Mouse (Mus musculus) stomach, embryonic 16.5 days (tissue): ENCODE data around the gene Rftn1. TPM values are rescaled to one million over a fixed set of nuclear protein-coding genes. Genes with fewer than 3 reads are reported as not detected.
"Not testable (repeated sequence)": the region's sequence is repeated elsewhere in the genome, so short reads cannot be mapped to it uniquely, and the experiment has no call there.

Experiments used
- ATAC-seq: fragments of 200-750 bp; cut with Nextera tagmentation; 2 replicates; pipeline ENCODE4 v1.8.0; 2017; ENCODE audit warnings: moderate number of reproducible peaks, moderate TSS enrichment; ENCODE audit not compliant: insufficient read depth, low FRiP score
- H3K27ac ChIP-seq: fragments of 300-500 bp; sonication (generic); 2 replicates; pipeline ENCODE4 v1.5.1; 2014; ENCODE audit warnings: low read length
- H3K27me3 ChIP-seq: fragments of 300-500 bp; sonication (generic); 2 replicates; pipeline ENCODE4 v1.6.1; 2014; ENCODE audit warnings: low read length, control low read depth, mixed read lengths; ENCODE audit not compliant: control insufficient read depth, insufficient read depth
- H3K36me3 ChIP-seq: fragments of 300-500 bp; sonication (generic); 2 replicates; pipeline ENCODE4 v1.6.1; 2014; ENCODE audit warnings: low read length; ENCODE audit not compliant: control insufficient read depth, insufficient read depth
- H3K4me1 ChIP-seq: fragments of 300-500 bp; sonication (generic); 2 replicates; pipeline ENCODE4 v1.6.1; 2014; ENCODE audit warnings: low read length, control low read depth, mixed read lengths; ENCODE audit not compliant: control insufficient read depth, insufficient read depth
- H3K4me2 ChIP-seq: fragments of 300-500 bp; sonication (generic); 2 replicates; pipeline ENCODE4 v1.6.1; 2014; ENCODE audit warnings: low read depth, low read length, mixed read lengths
- H3K4me3 ChIP-seq: fragments of 300-500 bp; sonication (generic); replicated peaks from 2 replicates; pipeline ENCODE4 v1.5.1; 2014; ENCODE audit warnings: mild to moderate bottlenecking, low read length
- H3K9ac ChIP-seq: fragments of 300-500 bp; sonication (generic); 2 replicates; pipeline ENCODE4 v1.6.1; 2014; ENCODE audit warnings: low read length
- H3K9me3 ChIP-seq: fragments of 300-500 bp; sonication (generic); replicated peaks from 2 replicates; pipeline ENCODE4 v1.6.1; 2016; ENCODE audit warnings: low read length, control low read depth; ENCODE audit not compliant: control insufficient read depth
- WGBS: fragments of 180-500 bp; shearing (Covaris S2); extraction: QIAGEN DNeasy Blood & Tissue Kit; methylation state at CpG from one replicate; pipeline ENCODE4 v1.1.7; 2014; 5-methylcytosine and 5-hydroxymethylcytosine counted together
- polyA plus RNA-seq: library from polyadenylated mRNA; unstranded; fragments of >200 nt; fragmentation: Nextera tagmentation; extraction: Ambion mirVana; gene quantifications from 2 replicates; pipeline ENCODE4 v1.2.1, GENCODE M21; 2015

Rftn1 gene
- polyA plus RNA-seq, 1 experiment from 2014 or later = 12.9 TPM

GRCm38 (mm10) chr17:50206262-50206661, 15.8 kb upstream of the Rftn1 start:
- H3K27ac ChIP-seq, H3K9ac ChIP-seq, H3K9me3 ChIP-seq, H3K27me3 ChIP-seq, ATAC-seq, H3K36me3 ChIP-seq, H3K4me2 ChIP-seq, H3K4me1 ChIP-seq, H3K4me3 ChIP-seq: not testable (repeated sequence)
- 77% methylated on average over 1 of the region's 1 CpGs for WGBS

- not testable (repeated sequence) for H3K36me3 ChIP-seq, H3K9ac ChIP-seq, H3K4me1 ChIP-seq, H3K4me3 ChIP-seq, H3K27me3 ChIP-seq, ATAC-seq, H3K4me2 ChIP-seq, H3K9me3 ChIP-seq, H3K27ac ChIP-seq
- WGBS = 78% methylated on average over 2 of the region's 2 CpGs
Observed at GRCm38 (mm10) chr17:50205840-50206239, 15.4 kb upstream of the Rftn1 start.

- Histone ChIP-seq H3K4me3 (no peak overlapping the region), H3K4me1 (no peaks in the 10 kb centered on the region), H3K27ac (no peak overlapping the region), H3K36me3 (no peaks in the 10 kb centered on the region), H3K9ac (no peak overlapping the region), H3K27me3 (no peaks in the 10 kb centered on the region), H3K4me2 (no peak overlapping the region), H3K9me3 (no peaks in the 10 kb centered on the region)
- 77% methylated on average over 1 of the region's 1 CpGs for WGBS
- ATAC-seq = no peak
Observed at GRCm38 (mm10) chr17:50205152-50205782, 14.8 kb upstream of the Rftn1 start.

GRCm38 (mm10) chr17:50201828-50202445, 11.5 kb upstream of the Rftn1 start:
- Histone ChIP-seq H3K36me3 (no peaks in the 10 kb centered on the region), H3K9me3 (no peaks in the 10 kb centered on the region), H3K4me3 (no peak overlapping the region), H3K9ac (no peak overlapping the region), H3K27ac (no peak overlapping the region), H3K4me2 (no peak overlapping the region), H3K4me1 (no peaks in the 10 kb centered on the region), H3K27me3 (no peaks in the 10 kb centered on the region)
- ATAC-seq = no peak
- 90% methylated on average over 12 of the region's 12 CpGs for WGBS

GRCm38 (mm10) chr17:50199075-50199850, 8.8 kb upstream of the Rftn1 start:
- H3K36me3 ChIP-seq = no peaks in the 10 kb centered on the region
- H3K9me3 ChIP-seq = no peaks in the 10 kb centered on the region
- no peaks in the 10 kb centered on the region for H3K4me1 ChIP-seq
- no peak overlapping the region for H3K4me3 ChIP-seq
- no peak overlapping the region for H3K4me2 ChIP-seq
- no peak overlapping the region for H3K9ac ChIP-seq
- 75% methylated on average over 8 of the region's 8 CpGs for WGBS
- no peaks in the 10 kb centered on the region for H3K27me3 ChIP-seq
- H3K27ac ChIP-seq = no peak overlapping the region
- ATAC-seq = no peak

- Histone ChIP-seq H3K4me1 (no peaks in the 10 kb centered on the region), H3K36me3 (no peaks in the 10 kb centered on the region), H3K4me3 (no peak overlapping the region), H3K27ac (no peak overlapping the region), H3K27me3 (no peaks in the 10 kb centered on the region), H3K9me3 (no peaks in the 10 kb centered on the region), H3K4me2 (no peak overlapping the region), H3K9ac (no peak overlapping the region)
- ATAC-seq = no peak
- WGBS = 72% methylated on average over 4 of the region's 4 CpGs
Observed at GRCm38 (mm10) chr17:50197572-50197971, 7.1 kb upstream of the Rftn1 start.

- Histone ChIP-seq H3K27ac (no peak overlapping the region), H3K4me3 (no peak overlapping the region), H3K27me3 (peaks cover 8% of the 10 kb centered on the region), H3K4me1 (no peaks in the 10 kb centered on the region), H3K9me3 (no peaks in the 10 kb centered on the region), H3K9ac (no peak overlapping the region), H3K4me2 (no peak overlapping the region), H3K36me3 (no peaks in the 10 kb centered on the region)
- WGBS = 32% methylated on average over 10 of the region's 10 CpGs
- no peak for ATAC-seq
Observed at GRCm38 (mm10) chr17:50196005-50196672, 5.7 kb upstream of the Rftn1 start.

GRCm38 (mm10) chr17:50195399-50195798, 4.9 kb upstream of the Rftn1 start:
- H3K9me3 ChIP-seq = no peaks in the 10 kb centered on the region
- no peak overlapping the region for H3K4me2 ChIP-seq
- H3K4me1 ChIP-seq = no peaks in the 10 kb centered on the region; the same call in 1 of the 2 replicates
- H3K27ac ChIP-seq = no peak overlapping the region
- no peak overlapping the region for H3K9ac ChIP-seq
- no peak for ATAC-seq
- H3K27me3 ChIP-seq = peaks cover 15% of the 10 kb centered on the region
- H3K4me3 ChIP-seq = no peak overlapping the region
- WGBS = 95% methylated on average over 7 of the region's 7 CpGs
- no peaks in the 10 kb centered on the region for H3K36me3 ChIP-seq

GRCm38 (mm10) chr17:50194541-50194940, 4.1 kb upstream of the Rftn1 start:
- no peak overlapping the region for H3K4me3 ChIP-seq
- peaks cover 15% of the 10 kb centered on the region for H3K27me3 ChIP-seq
- WGBS = 70% methylated on average over 3 of the region's 3 CpGs
- H3K4me1 ChIP-seq = peaks cover 2% of the 10 kb centered on the region; the same call in 1 of the 2 replicates
- no peak overlapping the region for H3K9ac ChIP-seq
- no peak for ATAC-seq
- H3K9me3 ChIP-seq = no peaks in the 10 kb centered on the region
- no peak overlapping the region for H3K27ac ChIP-seq
- H3K4me2 ChIP-seq = no peak overlapping the region
- H3K36me3 ChIP-seq = no peaks in the 10 kb centered on the region
